Mouse (Mus musculus): Measurements from ENCODE around the gene Elf3. TPM values are rescaled to one million over a fixed set of nuclear protein-coding genes. Genes with fewer than 3 reads are reported as not detected.

The Elf3 gene
- polyA plus RNA-seq, 1 experiment from 2014 or later: 44.1 TPM

DNA sequence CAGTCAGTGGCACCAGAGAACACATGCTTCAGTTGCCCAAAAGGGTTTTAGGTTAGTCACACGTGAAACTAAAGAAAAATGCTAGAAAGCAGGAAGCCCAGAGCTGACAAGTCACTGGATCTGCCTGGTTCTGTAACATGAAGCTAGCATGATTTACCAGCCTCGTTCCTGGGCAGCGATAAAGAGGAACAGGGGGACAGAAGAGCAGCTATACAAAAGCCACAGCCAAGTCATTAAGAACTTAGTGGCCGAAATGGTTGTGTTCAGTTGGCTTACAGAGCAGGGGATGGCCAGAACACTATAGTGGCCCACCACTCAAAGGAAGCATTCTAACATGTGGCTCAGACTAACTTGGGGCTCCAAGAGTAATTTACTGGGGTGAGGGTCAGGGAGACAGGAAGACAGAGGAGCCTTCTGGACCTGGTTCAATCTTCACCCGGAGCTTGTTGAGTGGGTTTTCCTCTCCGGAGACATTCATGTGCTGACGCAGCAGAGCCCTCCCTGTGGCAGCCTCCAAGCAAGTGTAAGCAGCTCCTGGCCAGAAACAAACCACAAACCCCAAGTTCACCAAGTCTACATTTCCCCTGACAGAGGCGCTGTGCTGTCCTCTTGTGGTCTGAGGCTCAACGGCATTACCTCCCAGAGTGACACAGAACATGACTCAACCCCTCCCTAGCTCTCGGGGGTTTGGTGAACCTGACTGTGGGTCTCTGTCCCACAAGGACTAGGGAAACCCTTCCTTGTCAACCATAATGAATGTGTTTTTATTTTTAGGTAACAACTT is 9.5 kb upstream of the Elf3 start:
- Histone ChIP-seq H3K9ac (replicated peaks; ENCODE audit: low read length) (no peak overlapping the region), H3K36me3 (ENCODE audit: insufficient read depth, low read length) (peaks cover 45% of the 10 kb centered on the region), H3K27me3 (ENCODE audit: insufficient read depth, low read length) (no peaks in the 10 kb centered on the region), H3K4me2 (replicated peaks; ENCODE audit: low read depth, low read length) (no peak overlapping the region), H3K27ac (ENCODE audit: low read length) (no peak overlapping the region), H3K4me1 (ENCODE audit: insufficient read depth, low read length) (no peaks in the 10 kb centered on the region), H3K9me3 (ENCODE audit: low read length) (no peaks in the 10 kb centered on the region), H3K4me3 (ENCODE audit: low read length) (no peak overlapping the region)
- ATAC-seq (ENCODE audit: low FRiP score, low TSS enrichment): no peak
- WGBS: 74% methylated on average over 10 of the region's 10 CpGs

DNA sequence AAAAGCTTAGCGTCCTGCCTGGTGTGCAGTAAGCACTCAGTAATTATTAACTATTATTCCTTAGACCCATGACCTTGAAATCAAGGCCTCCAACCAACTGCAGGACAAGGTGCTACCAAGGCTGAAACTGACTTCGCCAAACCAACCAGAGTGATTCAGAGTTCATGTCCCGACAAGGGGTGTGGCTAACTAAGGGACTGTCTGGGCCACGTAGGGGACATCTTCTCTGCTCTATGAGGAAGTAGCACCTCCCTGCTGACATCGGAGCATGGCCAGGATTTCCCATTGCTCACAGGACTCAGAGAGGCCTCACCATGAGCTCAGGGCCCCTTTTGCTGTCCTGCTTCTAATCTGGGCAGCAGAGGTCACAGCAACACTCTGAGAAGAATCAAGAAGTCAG is 7.5 kb upstream of the Elf3 start:
- Histone ChIP-seq H3K27me3 (ENCODE audit: insufficient read depth, low read length) (no peaks in the 10 kb centered on the region), H3K9ac (replicated peaks; ENCODE audit: low read length) (no peak overlapping the region), H3K9me3 (ENCODE audit: low read length) (no peaks in the 10 kb centered on the region), H3K4me1 (ENCODE audit: insufficient read depth, low read length) (no peaks in the 10 kb centered on the region), H3K36me3 (ENCODE audit: insufficient read depth, low read length) (peaks cover 34% of the 10 kb centered on the region), H3K4me2 (replicated peaks; ENCODE audit: low read depth, low read length) (no peak overlapping the region), H3K4me3 (ENCODE audit: low read length) (no peak overlapping the region), H3K27ac (ENCODE audit: low read length) (peak overlapping the region; percentile 51; the same call in 1 of the 2 replicates)
- ATAC-seq (ENCODE audit: low FRiP score, low TSS enrichment): peak; percentile 57; the same call in 1 of the 2 replicates
- 76% methylated on average over 5 of the region's 5 CpGs for WGBS

DNA sequence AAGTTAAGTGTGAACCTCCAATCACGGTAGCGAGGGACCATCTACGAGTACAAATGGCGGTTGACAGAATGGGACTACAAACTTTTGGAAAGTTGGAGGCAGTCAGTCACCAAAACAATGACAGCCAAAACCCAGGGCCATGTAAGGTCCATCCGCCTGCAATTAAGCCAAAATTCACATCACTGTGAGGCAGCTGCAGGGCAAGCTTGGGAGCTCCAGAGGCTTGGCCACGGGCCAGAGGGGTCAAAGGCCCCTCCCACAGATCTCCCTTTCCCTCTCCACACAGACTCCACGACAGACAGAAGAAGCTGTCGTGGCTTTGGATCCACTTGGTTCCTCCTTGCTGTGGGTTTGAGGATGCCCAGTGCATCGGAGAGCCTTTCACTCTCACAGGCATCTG is 4.9 kb upstream of the Elf3 start:
- no peak overlapping the region for H3K4me3 ChIP-seq (ENCODE audit: low read length)
- WGBS: 69% methylated on average over 9 of the region's 9 CpGs
- H3K27ac ChIP-seq (ENCODE audit: low read length): no peak overlapping the region
- no peak for ATAC-seq (ENCODE audit: low FRiP score, low TSS enrichment)
- H3K4me2 ChIP-seq (replicated peaks; ENCODE audit: low read depth, low read length): no peak overlapping the region
- H3K27me3 ChIP-seq (ENCODE audit: insufficient read depth, low read length): no peaks in the 10 kb centered on the region
- H3K9ac ChIP-seq (replicated peaks; ENCODE audit: low read length): no peak overlapping the region
- no peaks in the 10 kb centered on the region for H3K9me3 ChIP-seq (ENCODE audit: low read length)
- peaks cover 4% of the 10 kb centered on the region; the same call in 1 of the 2 replicates for H3K4me1 ChIP-seq (ENCODE audit: insufficient read depth, low read length)
- H3K36me3 ChIP-seq (ENCODE audit: insufficient read depth, low read length): peaks cover 31% of the 10 kb centered on the region

DNA sequence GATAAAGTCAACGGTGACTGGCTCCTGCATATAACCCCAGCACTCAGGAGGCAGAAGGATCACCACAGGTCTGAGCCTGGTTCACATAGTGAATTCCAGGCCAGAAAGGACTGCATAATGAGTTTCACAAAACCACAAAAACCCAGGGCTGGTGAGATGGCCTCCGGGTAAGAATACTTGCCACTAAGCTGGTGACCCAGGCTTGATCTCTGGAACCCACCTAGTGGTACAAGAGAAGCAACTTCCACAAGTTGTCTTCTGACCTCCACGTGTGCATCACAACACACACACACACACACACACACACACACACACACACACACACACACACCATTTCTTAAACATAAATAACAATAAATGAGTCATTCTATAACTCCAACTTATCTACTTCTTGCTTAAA is 4.0 kb upstream of the Elf3 start:
- Histone ChIP-seq H3K27me3 (ENCODE audit: insufficient read depth, low read length) (no peaks in the 10 kb centered on the region), H3K9ac (replicated peaks; ENCODE audit: low read length) (no peak overlapping the region), H3K4me3 (ENCODE audit: low read length) (no peak overlapping the region), H3K36me3 (ENCODE audit: insufficient read depth, low read length) (peaks cover 31% of the 10 kb centered on the region), H3K4me2 (replicated peaks; ENCODE audit: low read depth, low read length) (no peak overlapping the region), H3K9me3 (ENCODE audit: low read length) (no peaks in the 10 kb centered on the region), H3K27ac (ENCODE audit: low read length) (no peak overlapping the region), H3K4me1 (ENCODE audit: insufficient read depth, low read length) (peaks cover 4% of the 10 kb centered on the region; the same call in 1 of the 2 replicates)
- no peak for ATAC-seq (ENCODE audit: low FRiP score, low TSS enrichment)
- WGBS: 85% methylated on average over 3 of the region's 3 CpGs

DNA sequence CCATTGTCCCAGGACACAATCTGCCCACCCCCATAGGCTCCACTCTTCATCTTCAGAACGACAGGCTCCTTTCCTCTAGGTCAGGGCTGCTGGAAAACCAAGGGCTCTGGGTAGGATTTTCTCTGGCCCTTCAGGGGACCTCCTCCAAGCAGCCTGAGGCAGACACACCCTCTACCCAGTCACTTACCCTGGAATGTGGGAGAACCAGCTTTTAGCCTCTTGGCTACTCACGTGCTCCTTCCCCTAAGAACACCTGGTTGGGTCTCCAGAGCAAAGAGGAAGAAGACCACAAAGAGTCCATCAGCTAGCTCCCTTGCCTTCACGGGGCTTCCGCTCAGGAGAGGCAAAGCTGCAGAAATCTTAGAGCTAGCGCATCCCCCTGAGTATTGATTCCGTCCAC is 2.6 kb upstream of the Elf3 start:
- WGBS: 59% methylated on average over 6 of the region's 6 CpGs
- Histone ChIP-seq H3K4me2 (replicated peaks; ENCODE audit: low read depth, low read length) (no peak overlapping the region), H3K4me3 (ENCODE audit: low read length) (no peak overlapping the region), H3K27ac (ENCODE audit: low read length) (no peak overlapping the region), H3K36me3 (ENCODE audit: insufficient read depth, low read length) (peaks cover 24% of the 10 kb centered on the region), H3K27me3 (ENCODE audit: insufficient read depth, low read length) (no peaks in the 10 kb centered on the region), H3K9me3 (ENCODE audit: low read length) (no peaks in the 10 kb centered on the region), H3K9ac (replicated peaks; ENCODE audit: low read length) (no peak overlapping the region), H3K4me1 (ENCODE audit: insufficient read depth, low read length) (peaks cover 4% of the 10 kb centered on the region; the same call in 1 of the 2 replicates)
- ATAC-seq (ENCODE audit: low FRiP score, low TSS enrichment): no peak

DNA sequence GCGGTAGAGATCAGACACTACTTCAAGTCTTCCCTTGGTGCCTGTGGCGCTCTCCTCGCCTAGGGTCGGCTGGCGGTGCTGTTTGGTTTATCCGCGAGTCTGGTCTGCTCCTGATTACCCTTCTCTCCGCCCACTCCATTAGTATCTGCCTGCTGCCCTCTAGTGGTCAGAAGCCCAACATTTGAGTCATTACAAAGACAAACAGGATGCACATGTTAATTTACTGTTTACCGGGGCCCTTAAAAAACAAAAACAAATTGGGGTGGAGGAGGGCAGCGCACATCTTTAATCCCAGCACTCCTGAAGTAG is 714 bp upstream of the Elf3 start:
- Histone ChIP-seq H3K36me3 (ENCODE audit: insufficient read depth, low read length) (peaks cover 13% of the 10 kb centered on the region), H3K4me3 (ENCODE audit: low read length) (peak overlapping the region; percentile 48), H3K4me1 (ENCODE audit: insufficient read depth, low read length) (peaks cover 11% of the 10 kb centered on the region; the same call in 1 of the 2 replicates), H3K9me3 (ENCODE audit: low read length) (no peaks in the 10 kb centered on the region), H3K4me2 (replicated peaks; ENCODE audit: low read depth, low read length) (peak overlapping the region; percentile 53), H3K9ac (replicated peaks; ENCODE audit: low read length) (peak overlapping the region; percentile 59), H3K27me3 (ENCODE audit: insufficient read depth, low read length) (no peaks in the 10 kb centered on the region), H3K27ac (ENCODE audit: low read length) (peak overlapping the region; percentile 90)
- ATAC-seq (ENCODE audit: low FRiP score, low TSS enrichment): peak; percentile 80
- under 1% methylated on average over 10 of the region's 10 CpGs for WGBS

DNA sequence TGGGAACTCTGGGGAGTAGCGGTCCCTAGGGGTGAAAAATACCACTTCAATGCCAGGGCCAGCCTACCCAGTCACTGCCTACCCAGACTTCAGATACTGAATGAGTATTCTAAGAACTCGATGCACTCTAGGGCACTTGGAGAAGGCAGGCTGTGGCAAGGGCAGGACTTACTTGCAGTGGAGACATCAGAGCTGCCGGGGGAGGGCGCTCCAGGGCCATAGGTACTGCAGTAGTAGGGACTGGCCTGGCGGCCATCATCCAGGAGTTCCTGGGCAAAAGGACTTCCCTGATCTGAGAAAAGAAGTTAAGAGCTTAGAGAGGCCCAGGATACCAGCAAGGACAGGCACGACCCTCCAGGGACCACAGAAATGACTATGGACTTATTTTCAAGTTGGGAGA is 2.1 kb downstream of the Elf3 start:
- Histone ChIP-seq H3K4me1 (ENCODE audit: insufficient read depth, low read length) (peaks cover 18% of the 10 kb centered on the region), H3K27ac (ENCODE audit: low read length) (no peak overlapping the region), H3K9me3 (ENCODE audit: low read length) (no peaks in the 10 kb centered on the region), H3K36me3 (ENCODE audit: insufficient read depth, low read length) (0 out of 2 replicates have a peak, but pooled peaks cover 2% of the 10 kb centered on the region), H3K4me2 (replicated peaks; ENCODE audit: low read depth, low read length) (peak overlapping the region; percentile 53), H3K27me3 (ENCODE audit: insufficient read depth, low read length) (no peaks in the 10 kb centered on the region), H3K9ac (replicated peaks; ENCODE audit: low read length) (peak overlapping the region; percentile 23; the same call in 1 of the 2 replicates), H3K4me3 (ENCODE audit: low read length) (peak overlapping the region; percentile 48)
- no peak for ATAC-seq (ENCODE audit: low FRiP score, low TSS enrichment)
- WGBS: 85% methylated on average over 6 of the region's 6 CpGs

DNA sequence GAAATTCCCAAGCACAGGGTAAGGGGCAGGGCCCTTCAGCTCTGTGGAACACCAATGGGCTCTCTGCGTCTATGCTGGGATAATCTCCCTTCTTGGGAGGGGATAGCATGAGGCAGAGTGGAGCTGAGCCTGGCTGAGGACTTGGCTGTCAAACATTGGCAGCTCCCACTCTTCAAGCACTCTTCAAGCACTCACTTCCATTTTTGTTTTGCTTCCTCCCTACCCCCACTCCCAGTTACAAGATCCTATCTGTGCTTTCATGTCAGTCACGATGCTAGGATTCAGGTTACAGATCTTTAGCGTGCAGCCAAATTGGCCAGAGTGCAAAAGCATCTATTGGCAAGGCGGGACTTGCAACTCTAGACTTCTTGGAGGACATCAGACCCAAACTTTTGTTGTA is 5.5 kb downstream of the Elf3 start:
- no peak overlapping the region for H3K4me2 ChIP-seq (replicated peaks; ENCODE audit: low read depth, low read length)
- peaks cover 14% of the 10 kb centered on the region for H3K4me1 ChIP-seq (ENCODE audit: insufficient read depth, low read length)
- no peak overlapping the region for H3K9ac ChIP-seq (replicated peaks; ENCODE audit: low read length)
- H3K27me3 ChIP-seq (ENCODE audit: insufficient read depth, low read length): no peaks in the 10 kb centered on the region
- 20% methylated on average over 4 of the region's 4 CpGs for WGBS
- ATAC-seq (ENCODE audit: low FRiP score, low TSS enrichment): no peak
- H3K36me3 ChIP-seq (ENCODE audit: insufficient read depth, low read length): 0 out of 2 replicates have a peak, but pooled peaks cover 2% of the 10 kb centered on the region
- no peak overlapping the region for H3K4me3 ChIP-seq (ENCODE audit: low read length)
- no peaks in the 10 kb centered on the region for H3K9me3 ChIP-seq (ENCODE audit: low read length)
- no peak overlapping the region for H3K27ac ChIP-seq (ENCODE audit: low read length)

DNA sequence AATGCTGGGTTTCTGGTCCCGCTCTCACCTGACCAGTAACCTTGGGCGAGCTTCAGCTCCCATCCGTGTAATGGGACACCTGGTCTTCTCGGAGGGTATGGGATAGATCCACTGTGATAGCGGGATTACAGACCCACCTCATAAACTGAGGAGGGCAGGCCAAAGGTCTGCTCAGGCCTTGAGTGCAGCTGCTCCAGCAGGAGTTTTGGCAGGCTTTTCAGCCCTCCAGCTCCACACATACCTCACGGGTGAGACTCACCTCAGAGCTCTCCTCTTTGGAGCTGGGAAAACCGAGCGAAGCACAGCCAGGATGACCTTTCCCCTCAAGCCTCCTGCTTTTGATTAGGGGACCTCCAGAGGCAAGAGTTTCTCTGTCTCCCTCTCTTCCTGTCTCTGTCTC is 7.0 kb downstream of the Elf3 start:
- no peaks in the 10 kb centered on the region for H3K9me3 ChIP-seq (ENCODE audit: low read length)
- ATAC-seq (ENCODE audit: low FRiP score, low TSS enrichment): no peak
- 72% methylated on average over 8 of the region's 8 CpGs for WGBS
- no peak overlapping the region for H3K4me2 ChIP-seq (replicated peaks; ENCODE audit: low read depth, low read length)
- H3K4me3 ChIP-seq (ENCODE audit: low read length): no peak overlapping the region
- H3K4me1 ChIP-seq (ENCODE audit: insufficient read depth, low read length): peaks cover 14% of the 10 kb centered on the region
- 0 out of 2 replicates have a peak, but pooled peaks cover 2% of the 10 kb centered on the region for H3K36me3 ChIP-seq (ENCODE audit: insufficient read depth, low read length)
- H3K27me3 ChIP-seq (ENCODE audit: insufficient read depth, low read length): no peaks in the 10 kb centered on the region
- H3K27ac ChIP-seq (ENCODE audit: low read length): no peak overlapping the region
- H3K9ac ChIP-seq (replicated peaks; ENCODE audit: low read length): no peak overlapping the region

DNA sequence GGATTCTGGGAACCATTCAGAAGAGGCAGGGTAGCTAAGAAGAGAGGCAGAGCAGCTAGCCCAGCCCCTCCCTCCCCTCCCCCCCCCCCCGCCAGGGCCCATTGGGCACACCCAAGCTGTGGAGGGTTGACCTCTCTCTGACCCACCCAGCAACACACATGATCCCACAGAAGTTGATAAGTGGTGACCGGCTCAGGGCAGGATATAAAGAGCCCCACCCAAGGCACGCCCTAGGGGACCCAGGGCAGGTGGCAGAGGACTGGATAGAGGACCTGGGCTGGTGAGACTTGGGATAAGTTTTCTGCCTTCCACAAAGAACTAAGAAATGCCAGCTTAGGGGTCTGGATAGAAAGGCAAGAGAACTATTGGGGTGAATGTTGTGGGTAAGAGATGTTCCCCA is 7.7 kb downstream of the Elf3 start:
- Histone ChIP-seq H3K4me2 (replicated peaks; ENCODE audit: low read depth, low read length) (no peak overlapping the region), H3K27me3 (ENCODE audit: insufficient read depth, low read length) (no peaks in the 10 kb centered on the region), H3K4me3 (ENCODE audit: low read length) (no peak overlapping the region), H3K9me3 (ENCODE audit: low read length) (no peaks in the 10 kb centered on the region), H3K27ac (ENCODE audit: low read length) (no peak overlapping the region), H3K9ac (replicated peaks; ENCODE audit: low read length) (no peak overlapping the region), H3K4me1 (ENCODE audit: insufficient read depth, low read length) (peaks cover 13% of the 10 kb centered on the region), H3K36me3 (ENCODE audit: insufficient read depth, low read length) (0 out of 2 replicates have a peak, but pooled peaks cover 2% of the 10 kb centered on the region)
- no peak for ATAC-seq (ENCODE audit: low FRiP score, low TSS enrichment)
- 73% methylated on average over 2 of the region's 3 CpGs for WGBS

All from kidney, embryonic 16.5 days (tissue).